Mouse (Mus musculus) stomach, postnatal 0 days (tissue): ENCODE data around the gene Zbtb5. TPM values are rescaled to one million over a fixed set of nuclear protein-coding genes. Genes with fewer than 3 reads are reported as not detected.
"Not testable (repeated sequence)": the region's sequence is repeated elsewhere in the genome, so short reads cannot be mapped to it uniquely, and the experiment has no call there.

Experiments
- ATAC-seq: fragments of 200-750 bp; cut with Nextera tagmentation; 2 replicates; pipeline ENCODE4 v1.8.0; 2017; ENCODE audit not compliant: low FRiP score, low TSS enrichment
- DNase-seq: peaks from one replicate; pipeline ENCODE4 v3.0.0-alpha.2; 2016; ENCODE audit warnings: low spot score
- H3K27ac ChIP-seq: fragments of 300-500 bp; sonication (generic); replicated peaks from 2 replicates; pipeline ENCODE4 v1.5.1; 2014; ENCODE audit warnings: mild to moderate bottlenecking, control low read depth
- H3K27me3 ChIP-seq: fragments of 300-500 bp; sonication (generic); 2 replicates; pipeline ENCODE4 v1.6.1; 2014; ENCODE audit warnings: low read length; ENCODE audit not compliant: control insufficient read depth, insufficient read depth
- H3K36me3 ChIP-seq: fragments of 300-500 bp; sonication (generic); 2 replicates; pipeline ENCODE4 v1.6.1; 2014; ENCODE audit warnings: low read length, mixed read lengths; ENCODE audit not compliant: control insufficient read depth, insufficient read depth
- H3K4me1 ChIP-seq: fragments of 300-500 bp; sonication (generic); replicated peaks from 2 replicates; pipeline ENCODE4 v1.6.1; 2014; ENCODE audit warnings: antibody characterized with exemption; ENCODE audit not compliant: control insufficient read depth, insufficient read depth
- H3K4me2 ChIP-seq: fragments of 300-500 bp; sonication (generic); replicated peaks from 2 replicates; pipeline ENCODE4 v1.6.1; 2014; ENCODE audit warnings: low read depth, mild to moderate bottlenecking, control low read depth, moderate library complexity
- H3K4me3 ChIP-seq: fragments of 300-500 bp; sonication (generic); 2 replicates; pipeline ENCODE4 v1.5.1; 2014; ENCODE audit warnings: low read depth, low read length, control low read depth
- H3K9ac ChIP-seq: fragments of 300-500 bp; sonication (generic); 2 replicates; pipeline ENCODE4 v1.6.1; 2014; ENCODE audit warnings: mild to moderate bottlenecking, low read length, control low read depth, mixed read lengths
- H3K9me3 ChIP-seq: fragments of 300-500 bp; sonication (generic); 2 replicates; pipeline ENCODE4 v1.6.1; 2016; ENCODE audit warnings: low read length; ENCODE audit not compliant: control insufficient read depth
- CTCF ChIP-seq: IDR thresholded peaks from 2 replicates; pipeline ENCODE4 v1.5.1; 2016; ENCODE audit warnings: antibody characterized with exemption, low read depth, mild to moderate bottlenecking, moderate library complexity
- EP300 ChIP-seq: optimal IDR thresholded peaks from 2 replicates; pipeline ENCODE3; 2016; ENCODE audit warnings: antibody characterized with exemption
- WGBS: fragments of 180-500 bp; shearing (Covaris S2); extraction: QIAGEN DNeasy Blood & Tissue Kit; methylation state at CpG from one replicate; pipeline ENCODE4 v1.1.7; 2014; 5-methylcytosine and 5-hydroxymethylcytosine counted together
- polyA plus RNA-seq: library from polyadenylated mRNA; unstranded; fragments of >200 nt; fragmentation: Nextera tagmentation; extraction: Ambion mirVana; gene quantifications from 2 replicates; pipeline ENCODE4 v1.2.1, GENCODE M21; 2015

The Zbtb5 gene
- polyA plus RNA-seq, 1 experiment from 2014 or later: 9.7 TPM

GRCm38 (mm10) chr4:45000001-45000400 is 12.2 kb downstream of the Zbtb5 start:
- no peak overlapping the region for H3K27ac ChIP-seq
- DNase-seq (no peak), ATAC-seq (no peak)
- 84% methylated on average over 6 of the region's 6 CpGs for whole genome bisulfite sequencing
- no peak overlapping the region for H3K4me2 ChIP-seq
- H3K27me3 ChIP-seq: no peaks in the 10 kb centered on the region
- H3K4me1 ChIP-seq: no peaks in the 10 kb centered on the region; the same call in 1 of the 2 replicates
- H3K4me3 ChIP-seq: no peak overlapping the region
- H3K9ac ChIP-seq: no peak overlapping the region
- no peaks in the 10 kb centered on the region for H3K9me3 ChIP-seq
- H3K36me3 ChIP-seq: 0 out of 2 replicates have a peak, but pooled peaks cover 1% of the 10 kb centered on the region
- TF ChIP-seq EP300 (no peak), CTCF (no peak)

DNA sequence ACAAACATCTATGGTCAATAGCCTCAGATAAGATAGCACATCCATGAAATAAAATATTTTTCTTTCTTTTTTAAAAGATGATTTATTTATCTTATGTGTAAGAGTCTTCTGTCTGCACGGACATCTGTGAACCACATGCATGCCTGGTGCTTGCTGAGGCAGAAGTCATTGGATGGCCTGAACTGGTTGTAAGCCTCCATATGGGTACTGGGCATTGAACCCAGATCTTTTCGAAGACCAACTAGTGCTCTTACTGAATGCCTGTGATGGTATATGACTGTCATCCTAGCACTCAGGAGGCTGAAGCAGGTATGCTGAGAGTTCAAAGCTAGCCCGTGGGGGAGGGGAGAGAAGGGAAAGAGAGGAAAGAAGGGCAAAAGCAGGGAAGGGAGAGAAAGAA is 14.1 kb downstream of the Zbtb5 start:
- ATAC-seq (no peak), DNase-seq (no peak)
- H3K4me2 ChIP-seq: no peak overlapping the region
- H3K9ac ChIP-seq: no peak overlapping the region
- no peaks in the 10 kb centered on the region for H3K9me3 ChIP-seq
- WGBS: 62% methylated on average over 3 of the region's 3 CpGs
- no peaks in the 10 kb centered on the region; the same call in 1 of the 2 replicates for H3K4me1 ChIP-seq
- 0 out of 2 replicates have a peak, but pooled peaks cover 13% of the 10 kb centered on the region for H3K36me3 ChIP-seq
- H3K27me3 ChIP-seq: no peaks in the 10 kb centered on the region
- H3K27ac ChIP-seq: no peak overlapping the region
- H3K4me3 ChIP-seq: no peak overlapping the region
- TF ChIP-seq CTCF (no peak), EP300 (no peak)

DNA sequence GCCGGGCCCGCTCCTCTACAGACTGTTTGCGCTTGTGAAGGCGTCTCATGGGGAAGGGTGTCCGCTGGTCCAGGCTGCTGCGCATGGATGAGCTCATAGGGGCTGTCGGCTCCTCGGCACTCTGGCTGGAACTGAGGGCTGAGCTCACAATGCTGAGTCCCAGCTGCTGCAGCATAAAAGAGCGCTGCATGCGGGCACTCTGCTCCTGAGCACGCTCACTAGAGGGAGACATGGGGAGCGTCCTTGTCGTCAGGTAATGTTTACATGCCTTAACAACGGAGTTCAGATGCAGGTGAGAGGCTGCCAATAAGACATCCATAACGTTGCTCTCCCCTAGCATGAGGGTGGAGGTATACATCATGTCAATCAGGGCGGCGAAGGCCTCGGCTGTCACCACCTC is 17.4 kb downstream of the Zbtb5 start:
- 76% methylated on average over 18 of the region's 18 CpGs for WGBS
- Histone ChIP-seq H3K4me1 (no peaks in the 10 kb centered on the region; the same call in 1 of the 2 replicates), H3K4me2 (no peak overlapping the region), H3K9me3 (no peaks in the 10 kb centered on the region), H3K9ac (no peak overlapping the region), H3K36me3 (peaks cover 20% of the 10 kb centered on the region), H3K27ac (no peak overlapping the region), H3K4me3 (no peak overlapping the region), H3K27me3 (no peaks in the 10 kb centered on the region)
- DNase-seq: no peak
- no peak for ATAC-seq
- TF ChIP-seq EP300 (no peak), CTCF (no peak)

- no peak overlapping the region for H3K27ac ChIP-seq
- ATAC-seq (no peak), DNase-seq (no peak)
- peaks cover 20% of the 10 kb centered on the region for H3K36me3 ChIP-seq
- no peak overlapping the region for H3K4me3 ChIP-seq
- H3K9ac ChIP-seq: no peak overlapping the region
- no peak overlapping the region for H3K4me2 ChIP-seq
- 82% methylated on average over 9 of the region's 9 CpGs for WGBS
- H3K4me1 ChIP-seq: no peaks in the 10 kb centered on the region; the same call in 1 of the 2 replicates
- no peaks in the 10 kb centered on the region for H3K9me3 ChIP-seq
- TF ChIP-seq EP300 (no peak), CTCF (no peak)
- no peaks in the 10 kb centered on the region for H3K27me3 ChIP-seq
Observed at GRCm38 (mm10) chr4:44993847-44994246, 18.4 kb downstream of the Zbtb5 start.

DNA sequence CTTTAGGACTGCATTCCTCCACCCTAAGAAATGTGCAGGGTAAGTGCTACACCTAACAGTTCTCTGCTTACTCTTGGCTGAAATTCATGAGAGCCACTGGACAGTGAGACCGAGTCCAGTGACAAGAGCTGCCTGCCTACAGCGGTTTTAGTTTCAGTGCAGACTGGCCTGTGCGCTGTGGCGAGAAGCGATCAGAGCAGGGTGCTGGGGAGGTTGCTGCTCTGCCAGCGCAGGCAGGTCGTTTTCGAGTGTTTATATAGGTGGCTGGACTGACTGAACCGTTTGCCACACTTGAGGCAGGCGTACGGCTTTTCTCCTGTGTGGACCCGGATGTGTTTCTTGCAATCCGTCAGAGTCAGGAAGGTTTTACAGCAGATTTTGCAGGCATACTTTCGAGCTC is 19.0 kb downstream of the Zbtb5 start:
- H3K27ac ChIP-seq, ATAC-seq, DNase-seq, H3K9ac ChIP-seq, H3K4me3 ChIP-seq, H3K27me3 ChIP-seq, H3K9me3 ChIP-seq, H3K4me1 ChIP-seq, H3K4me2 ChIP-seq: not testable (repeated sequence)
- H3K36me3 ChIP-seq: peaks cover 20% of the 10 kb centered on the region
- WGBS: 79% methylated on average over 14 of the region's 14 CpGs

GRCm38 (mm10) chr4:44992330-44992729 is 19.9 kb downstream of the Zbtb5 start:
- H3K4me1 ChIP-seq, DNase-seq, H3K27me3 ChIP-seq, ATAC-seq, H3K4me3 ChIP-seq, H3K27ac ChIP-seq, H3K9me3 ChIP-seq, H3K9ac ChIP-seq, H3K4me2 ChIP-seq: not testable (repeated sequence)
- peaks cover 20% of the 10 kb centered on the region for H3K36me3 ChIP-seq
- WGBS: 92% methylated on average over 11 of the region's 11 CpGs
